Mouse (Mus musculus) leukemia stem cell, adult 10-12 weeks (primary cell): ENCODE measurements around the gene Cyp2c55. TPM values are rescaled to one million over a fixed set of nuclear protein-coding genes. Genes with fewer than 3 reads are reported as not detected.

ENCODE experiments used
- polyA plus RNA-seq: library from polyadenylated mRNA; stranded (reverse); fragments of >175 nt; gene quantifications from 2 replicates; pipeline ENCODE4 v1.2.3, GENCODE M21; 2012; ENCODE audit warnings: low replicate concordance

The Cyp2c55 gene
- polyA plus RNA-seq: not detected in 2 replicates

GRCm38 (mm10) chr19:39006715-39007114 lies at the start of gene Cyp2c55:
TSS of gene Cyp2c55 (plus strand) at chr19:39007019.

GRCm38 (mm10) chr19:39060719-39061118 lies 53.9 kb downstream of the Cyp2c55 start, which contains the start of gene Cyp2c65:
TSS of gene Cyp2c65 (plus strand) at chr19:39061015.

Other genes with a start within 250 kb of the Cyp2c55 start
- gene Noc3l, start 187.8 kb upstream of the Cyp2c55 start, polyA plus RNA-seq: 0.42 and 1.6 TPM in 2 replicates
- gene Tbc1d12, start 170.4 kb upstream of the Cyp2c55 start, polyA plus RNA-seq: 4.5 and 4.6 TPM in 2 replicates
- gene Hells, start 76.1 kb upstream of the Cyp2c55 start, polyA plus RNA-seq: 1.1 and 38.3 TPM in 2 replicates
- gene Cyp2c65, start 54.0 kb downstream of the Cyp2c55 start, polyA plus RNA-seq: not detected in 2 replicates
- not detected in 2 replicates for gene Cyp2c66, start 106.9 kb downstream of the Cyp2c55 start, polyA plus RNA-seq